Mouse (Mus musculus) C2C12 (cell line): ENCODE data around the gene Rgs6.

Experiments
- CEBPB ChIP-seq: IDR thresholded peaks from one replicate; pipeline ENCODE4 v1.6.1; 2011; ENCODE audit warnings: low read depth, mild to moderate bottlenecking, control low read depth, moderate library complexity
- CTCF ChIP-seq: IDR thresholded peaks from one replicate; pipeline ENCODE4 v1.5.1; 2011; ENCODE audit not compliant: control insufficient read depth, insufficient read depth, insufficient read length
- MAX ChIP-seq: IDR thresholded peaks from one replicate; pipeline ENCODE4 v1.6.1; 2011; ENCODE audit warnings: mild to moderate bottlenecking, control low read depth
- MYOD1 ChIP-seq: IDR thresholded peaks from one replicate; pipeline ENCODE4 v1.6.1; 2011; ENCODE audit warnings: low read depth; ENCODE audit not compliant: control insufficient read depth, insufficient read length
- MYOG ChIP-seq: IDR thresholded peaks from one replicate; pipeline ENCODE4 v1.6.1; 2011; ENCODE audit not compliant: control insufficient read depth, insufficient read length; ENCODE audit errors: extremely low read depth
- USF1 ChIP-seq: IDR thresholded peaks from one replicate; pipeline ENCODE4 v1.6.1; 2011; ENCODE audit warnings: low read depth, mild to moderate bottlenecking, control low read depth, moderate library complexity

DNA sequence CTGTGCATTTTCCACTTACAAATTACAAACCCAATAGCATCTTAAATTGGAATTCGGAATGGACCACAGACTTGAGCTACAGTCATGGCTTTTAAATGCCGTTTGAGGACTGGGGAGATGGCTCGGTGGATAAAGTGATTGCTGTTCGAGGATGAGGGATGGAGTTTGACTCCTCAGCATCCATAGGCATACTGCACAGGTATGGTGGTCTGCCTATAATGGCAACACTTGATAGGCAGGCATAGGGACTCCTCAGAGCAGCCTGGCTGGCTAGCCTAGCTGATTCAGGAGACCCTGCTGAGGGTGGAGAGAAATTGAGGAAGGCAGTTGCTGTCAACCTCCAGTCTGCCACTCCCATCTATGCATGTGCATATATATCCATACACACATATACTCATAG is 188.6 kb downstream of the Rgs6 start:
- TF ChIP-seq CTCF (no peak), MYOD1 (no peak), MYOG (no peak), CEBPB (no peak), MAX (no peak), USF1 (no peak)
